Mouse (Mus musculus) adrenal gland, adult 8-10 months (tissue): Measurements from ENCODE around the gene Ptprg. TPM values are rescaled to one million over a fixed set of nuclear protein-coding genes. Genes with fewer than 3 reads are reported as not detected.

Source experiments
- DNase-seq: peaks from one replicate; pipeline ENCODE4 v3.0.0; 2022
- total RNA-seq, 4 experiments: library from RNA; stranded (reverse); gene quantifications; 2 replicates each; pipeline ENCODE4 v1.2.4; 2022

Ptprg gene
- total RNA-seq, 4 experiments from 2014 or later = 96.2 to 135 (median 118) TPM

GRCm38 (mm10) chr14:11619606-11620005 is 66.3 kb downstream of the Ptprg start:
- no peak for DNase-seq

- DNase-seq = no peak
These were observed 67.0 kb downstream of the Ptprg start for GRCm38 (mm10) chr14:11620314-11620713.

DNA sequence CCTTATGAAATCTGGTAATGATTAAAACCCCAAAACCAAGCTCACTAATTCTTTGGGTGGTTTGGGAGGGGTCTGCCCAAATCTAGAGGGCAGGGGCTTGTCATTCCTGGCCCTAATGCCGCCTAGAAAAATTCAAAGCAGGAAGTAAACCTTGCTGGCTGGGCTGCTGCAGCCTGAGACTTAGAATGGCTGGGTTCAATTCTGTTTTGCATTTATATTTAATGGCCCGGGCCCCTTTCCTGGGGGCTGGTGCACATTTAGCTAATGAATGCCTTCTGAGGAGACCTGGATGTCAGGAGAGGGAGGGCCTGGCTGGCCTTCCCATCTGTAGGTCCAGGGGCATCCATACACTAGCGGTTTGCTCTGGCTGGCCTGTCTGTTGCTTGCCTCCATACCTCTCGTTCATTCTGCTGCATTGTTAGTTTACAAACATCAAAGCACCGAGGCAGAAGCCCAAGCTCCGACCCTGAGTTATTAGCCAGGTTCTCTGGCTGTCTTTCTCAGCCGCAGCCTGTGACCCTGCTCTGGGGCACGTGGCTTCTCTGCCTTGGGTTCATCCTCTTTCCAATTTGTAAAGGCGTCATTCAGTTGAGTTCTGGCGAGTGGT is 67.7 kb downstream of the Ptprg start:
- DNase-seq = no peak

GRCm38 (mm10) chr14:11623576-11623975 is 70.2 kb downstream of the Ptprg start:
- DNase-seq = no peak

- DNase-seq = no peak
These were observed 77.4 kb downstream of the Ptprg start for GRCm38 (mm10) chr14:11630736-11631135.

- DNase-seq = no peak
These were observed 78.2 kb downstream of the Ptprg start for GRCm38 (mm10) chr14:11631505-11631904.

DNA sequence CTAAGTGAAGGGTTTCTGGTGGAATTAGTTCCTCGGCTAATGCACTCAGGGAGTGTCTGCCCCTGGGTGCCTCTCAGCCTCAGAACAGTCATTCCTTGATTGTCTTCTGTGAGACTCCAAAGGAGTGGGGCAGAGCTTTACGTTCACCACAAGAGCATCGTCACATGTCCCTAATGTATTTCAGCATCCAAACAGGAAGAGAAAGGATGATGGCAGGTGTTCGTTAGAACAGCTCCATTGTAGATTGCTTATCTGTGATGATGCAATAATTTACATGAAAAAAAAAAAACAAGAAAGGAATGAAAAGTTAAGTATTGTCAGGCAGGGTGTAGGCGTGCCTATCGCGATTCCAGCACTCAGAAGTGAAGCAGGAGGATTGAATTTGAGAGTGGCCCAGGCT is 84.3 kb downstream of the Ptprg start:
- DNase-seq = no peak

GRCm38 (mm10) chr14:11639366-11639765 is 86.0 kb downstream of the Ptprg start:
- DNase-seq = no peak

DNA sequence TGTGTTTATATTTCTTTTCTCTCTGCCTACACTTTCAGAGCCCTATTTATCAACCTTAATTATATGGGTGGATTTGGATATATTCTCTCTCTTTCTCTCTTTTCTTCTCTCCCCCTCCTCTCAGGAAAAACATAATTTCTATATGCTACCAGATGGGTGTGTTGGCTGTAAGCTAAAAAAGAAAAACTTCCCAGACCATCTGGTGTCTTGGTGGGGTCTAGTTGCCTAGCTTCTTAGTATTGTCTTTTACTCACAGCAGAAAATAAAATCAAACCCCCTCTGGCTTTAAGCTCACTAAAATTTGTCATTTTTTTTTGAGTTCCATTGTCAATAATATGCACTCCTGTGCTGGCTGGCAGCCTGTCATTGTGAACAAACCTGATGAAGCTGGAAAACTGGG is 87.0 kb downstream of the Ptprg start:
- no peak for DNase-seq

- DNase-seq = peak; percentile 33
These were observed 87.7 kb downstream of the Ptprg start for GRCm38 (mm10) chr14:11640996-11641395.

DNA sequence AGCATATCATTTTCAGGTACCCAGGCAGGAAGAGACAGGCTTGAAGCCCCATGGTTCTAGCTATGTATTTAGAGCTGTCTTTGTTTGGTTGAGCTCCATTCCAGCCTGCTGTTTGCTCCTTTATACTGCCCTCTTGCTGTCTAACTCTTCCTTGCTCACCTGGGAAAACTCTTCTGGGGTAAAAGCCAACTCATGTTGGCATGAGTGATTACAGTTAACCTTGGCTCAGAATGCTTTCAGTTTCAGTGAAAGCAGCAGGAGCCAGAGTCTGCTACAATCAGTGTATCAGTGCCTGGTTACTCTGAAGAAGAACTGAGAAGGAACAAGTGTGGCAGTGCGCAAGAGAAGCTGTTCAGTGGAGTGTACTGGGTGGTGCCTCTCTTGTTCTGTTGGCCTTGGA is 89.6 kb downstream of the Ptprg start:
- peak; percentile 61 for DNase-seq

DNA sequence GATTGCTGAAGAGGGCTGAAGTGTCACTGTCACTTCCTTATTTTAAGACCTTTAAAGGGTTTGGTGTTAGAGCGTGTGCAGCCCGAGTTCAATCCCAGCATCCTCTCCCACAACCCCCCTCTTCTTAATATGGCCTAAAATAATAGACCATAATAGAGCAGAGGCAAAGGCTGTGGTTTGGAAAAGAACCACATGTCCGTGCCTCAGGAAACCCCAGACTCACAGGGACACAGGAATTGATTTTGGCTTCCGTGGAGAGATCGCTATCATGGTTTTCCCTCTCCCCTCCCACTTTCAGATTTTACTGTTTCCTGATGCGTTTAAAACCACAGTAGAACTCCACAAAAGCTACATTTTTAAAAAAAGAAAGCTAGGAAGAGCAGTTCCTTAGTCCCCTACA is 104.0 kb downstream of the Ptprg start:
- DNase-seq = no peak

GRCm38 (mm10) chr14:11663661-11664215 is 110.4 kb downstream of the Ptprg start:
- no peak for DNase-seq

- no peak for DNase-seq
These were observed 111.0 kb downstream of the Ptprg start for GRCm38 (mm10) chr14:11664302-11664701.

DNA sequence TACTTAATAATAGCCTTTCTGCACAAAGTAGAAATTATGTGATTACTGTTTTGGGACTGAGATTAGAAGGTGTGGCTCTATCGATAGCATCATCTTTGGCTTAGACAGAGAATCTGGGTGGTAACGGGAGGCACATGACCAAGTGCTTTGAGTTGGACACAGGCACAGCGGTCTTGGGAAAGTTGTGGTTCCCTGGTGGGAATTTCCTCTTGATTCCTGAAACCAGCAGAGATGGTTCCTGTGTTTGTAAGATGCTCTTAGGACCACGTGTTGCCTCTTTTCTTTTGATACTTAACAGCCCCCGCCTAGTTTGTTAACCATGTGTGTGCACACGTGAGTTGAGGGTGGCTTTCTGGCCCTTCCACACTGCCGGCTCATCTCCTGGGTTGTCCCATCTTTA is 111.7 kb downstream of the Ptprg start:
- DNase-seq = no peak

DNA sequence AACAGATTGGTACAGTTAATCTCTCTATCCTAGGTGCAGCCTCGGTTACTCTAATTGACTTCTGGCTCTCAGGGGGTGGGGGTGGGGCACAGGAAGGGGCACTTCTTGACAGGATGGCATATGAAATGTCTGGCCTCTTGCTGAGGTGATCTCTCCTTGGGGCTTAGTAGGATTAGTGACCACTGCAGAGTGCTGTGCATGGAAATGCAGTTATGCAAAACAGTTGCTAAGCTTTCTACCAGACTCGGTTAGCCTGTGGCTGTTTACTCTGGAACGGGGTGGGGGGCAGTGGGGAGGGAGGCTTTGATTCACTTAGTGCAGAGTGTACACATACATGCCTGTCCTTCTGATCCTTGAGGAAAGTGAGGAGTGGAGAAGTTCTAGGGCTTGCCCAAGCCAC is 114.4 kb downstream of the Ptprg start:
- no peak for DNase-seq

DNA sequence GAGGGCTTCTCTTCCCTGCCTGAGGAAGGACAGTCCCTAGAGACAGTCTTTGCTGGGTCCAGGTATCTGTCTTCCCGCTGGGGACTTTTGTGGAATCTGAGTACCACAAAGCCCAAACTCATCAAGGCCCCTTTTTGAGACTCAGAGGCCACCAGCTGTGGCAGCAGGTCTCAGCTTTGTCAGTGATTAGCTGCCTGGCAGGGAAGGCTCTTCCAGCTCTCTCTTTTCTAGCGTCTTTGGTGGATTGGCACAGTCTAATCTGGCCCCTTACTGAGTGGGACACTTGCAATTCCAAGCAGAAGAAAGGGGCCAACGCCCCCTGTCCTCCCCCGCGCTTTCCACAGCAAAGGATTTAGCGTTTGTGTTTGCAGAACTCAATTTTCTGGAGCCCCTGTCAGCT is 117.5 kb downstream of the Ptprg start:
- DNase-seq = no peak

- no peak for DNase-seq
These were observed 119.7 kb downstream of the Ptprg start for GRCm38 (mm10) chr14:11672981-11673547.

DNA sequence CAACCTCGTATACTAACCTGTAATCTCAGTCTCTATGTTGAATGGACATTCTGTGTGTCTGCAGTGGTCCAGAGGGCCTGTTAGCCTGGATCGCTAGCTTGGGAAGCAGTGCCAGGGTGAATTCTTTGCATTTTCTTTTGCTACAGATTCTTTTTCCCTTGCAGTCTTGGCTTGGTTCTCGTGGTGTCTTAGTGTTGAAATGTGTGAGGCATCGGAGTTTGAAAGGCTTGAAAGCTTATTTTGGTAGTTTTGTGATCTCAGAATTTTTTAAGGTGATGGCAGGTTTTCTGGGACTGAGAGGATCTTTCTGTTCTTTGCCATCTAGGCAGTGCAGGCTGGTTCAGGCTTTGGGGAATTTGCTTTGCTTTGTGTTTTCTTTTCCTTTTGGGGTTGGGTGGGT is 124.9 kb downstream of the Ptprg start:
- no peak for DNase-seq

DNA sequence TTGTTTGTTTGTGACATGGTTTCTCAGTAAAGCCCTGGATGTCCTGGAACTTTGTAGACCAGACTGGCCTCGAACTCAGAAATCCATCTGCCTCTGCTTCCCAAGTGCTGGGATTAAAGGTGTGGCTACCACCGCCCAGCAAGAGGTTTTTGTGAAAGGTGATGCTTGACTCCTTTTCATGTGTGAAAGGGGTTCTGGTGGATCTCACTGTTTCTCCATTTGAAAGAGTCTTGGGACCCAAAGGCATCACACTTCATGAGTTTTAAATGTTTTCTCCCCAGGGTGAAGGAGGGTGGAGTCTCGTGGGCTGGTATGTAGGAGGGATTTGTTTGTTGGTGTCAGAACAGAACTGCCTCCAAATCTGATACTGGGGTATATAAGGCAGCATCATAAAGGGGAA is 126.4 kb downstream of the Ptprg start:
- no peak for DNase-seq

- DNase-seq = no peak
These were observed 127.3 kb downstream of the Ptprg start for GRCm38 (mm10) chr14:11680621-11681020.

DNA sequence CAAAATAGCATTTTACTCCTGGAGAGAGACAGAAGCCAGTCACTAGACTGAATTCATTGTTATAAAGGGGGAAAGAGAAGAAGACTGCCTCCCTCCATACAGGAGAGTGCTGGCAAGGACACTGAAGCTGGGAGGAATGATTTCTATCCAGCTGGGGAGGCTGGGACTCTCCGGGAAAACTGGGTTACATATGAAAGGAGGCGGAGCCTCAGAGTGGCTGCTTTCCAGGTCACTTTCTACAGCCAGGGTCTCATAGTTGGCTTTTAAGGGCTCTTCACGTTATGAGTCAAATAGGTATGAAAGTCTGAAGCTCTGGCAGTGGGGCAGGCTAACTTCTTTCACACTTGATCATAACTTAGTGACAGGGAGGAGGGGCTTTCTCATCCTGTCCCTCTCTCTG is 129.1 kb downstream of the Ptprg start:
- DNase-seq = no peak

GRCm38 (mm10) chr14:11683386-11684081 is 130.2 kb downstream of the Ptprg start:
- DNase-seq = no peak

GRCm38 (mm10) chr14:11684104-11684503 is 130.8 kb downstream of the Ptprg start:
- no peak for DNase-seq
